Mouse (Mus musculus) mature B cell (primary cell): ENCODE measurements around the gene Gm3250.
"Not testable (repeated sequence)": the region's sequence is repeated elsewhere in the genome, so short reads cannot be mapped to it uniquely, and the experiment has no call there.

Experiments
- in situ Hi-C: fragments of 300-500 bp; cut with MboI; formaldehyde crosslinking; loops from 2 replicates; pipeline ENCODE4 v1.14.3; 2019

Gm3250 gene

GRCm38 (mm10) chr10:77750686-77751085 lies 31.7 kb downstream of the Gm3250 start:
- in situ Hi-C loops = not testable (repeated sequence)

DNA sequence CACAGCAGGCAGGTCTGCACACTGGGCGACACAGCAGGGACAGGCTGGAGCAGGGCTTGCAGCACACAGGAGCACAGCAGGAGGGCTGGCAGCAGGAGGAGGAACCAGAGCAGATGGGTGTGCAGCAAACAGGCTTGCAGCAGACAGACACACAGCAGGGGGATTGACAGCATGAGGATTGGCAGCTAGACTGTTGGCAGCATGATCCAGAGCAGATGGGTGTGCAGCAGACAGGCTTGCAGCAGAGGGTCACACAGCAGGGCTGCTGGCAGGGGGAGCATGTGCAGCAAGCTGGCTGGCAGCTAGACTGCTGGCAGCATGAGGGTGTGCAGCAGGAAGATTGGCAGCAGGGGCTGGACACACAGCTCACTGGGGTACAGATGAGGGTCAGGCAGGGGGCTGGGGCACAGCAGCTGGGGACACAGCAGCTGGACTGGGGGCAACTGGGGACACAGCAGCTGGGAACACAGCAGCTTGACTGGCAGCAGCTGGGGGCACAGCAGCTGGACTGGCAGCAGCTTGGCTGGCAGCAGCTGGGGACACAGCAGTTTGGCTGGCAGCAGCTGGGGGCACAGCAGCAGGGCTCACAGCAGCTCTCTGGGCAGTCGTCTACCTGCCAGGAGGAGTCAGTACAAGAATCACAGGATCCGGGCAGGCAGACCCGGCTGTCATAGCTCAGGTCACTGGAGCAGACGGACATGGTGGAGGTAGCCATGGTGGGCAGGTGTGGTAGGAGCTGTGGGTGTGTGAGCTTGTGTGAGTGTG lies 40.2 kb downstream of the Gm3250 start, which contains the start of gene Gm18596:
TSS of gene Gm18596 (minus strand) at position 715 of the 765 bp plus-strand sequence.
- in situ Hi-C loops = not testable (repeated sequence)

DNA sequence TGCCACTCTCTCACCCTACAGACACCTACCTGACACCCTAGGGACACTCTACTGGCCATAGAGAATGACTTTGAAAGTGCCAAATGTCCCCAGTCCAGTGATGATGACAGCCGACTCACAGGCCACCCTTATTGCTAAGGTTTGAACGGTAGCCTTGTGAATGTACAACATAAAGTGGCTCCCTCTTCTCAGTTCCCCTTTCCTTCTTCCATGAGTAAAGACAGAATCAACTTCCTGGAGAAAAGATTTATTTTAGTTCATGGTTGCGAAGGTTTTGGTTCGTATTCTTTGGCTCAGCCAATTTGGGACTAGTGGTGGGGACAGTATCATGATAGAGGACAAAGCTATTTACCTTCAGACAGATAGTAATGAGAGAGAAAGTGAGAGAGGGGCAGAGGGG lies 43.4 kb downstream of the Gm3250 start:
- in situ Hi-C loops = no loop called here

DNA sequence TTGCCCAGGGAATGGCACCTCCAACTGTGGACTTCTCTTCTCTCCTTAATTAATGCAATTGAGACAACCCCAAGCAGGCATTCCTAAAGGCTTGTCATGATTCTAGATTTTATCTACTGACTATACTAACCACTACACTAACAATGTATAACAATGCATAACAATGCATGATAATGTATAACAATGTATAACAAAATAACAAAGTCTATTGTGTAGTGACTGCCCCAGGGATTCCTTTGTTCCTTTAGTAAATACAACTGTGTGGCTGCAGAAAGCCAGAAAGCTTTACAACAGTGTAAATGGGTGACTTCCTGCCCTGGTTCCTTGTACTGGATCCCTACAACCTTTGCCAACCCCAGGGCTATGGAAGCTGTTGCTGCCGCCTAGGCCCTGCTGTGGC lies 46.4 kb downstream of the Gm3250 start:
- in situ Hi-C loops = no loop called here
